Mouse (Mus musculus): ENCODE measurements around the gene BC049352.
A peak's percentile ranks its signal among the peaks of the same experiment; 100 is the strongest.

BC049352 gene

DNA sequence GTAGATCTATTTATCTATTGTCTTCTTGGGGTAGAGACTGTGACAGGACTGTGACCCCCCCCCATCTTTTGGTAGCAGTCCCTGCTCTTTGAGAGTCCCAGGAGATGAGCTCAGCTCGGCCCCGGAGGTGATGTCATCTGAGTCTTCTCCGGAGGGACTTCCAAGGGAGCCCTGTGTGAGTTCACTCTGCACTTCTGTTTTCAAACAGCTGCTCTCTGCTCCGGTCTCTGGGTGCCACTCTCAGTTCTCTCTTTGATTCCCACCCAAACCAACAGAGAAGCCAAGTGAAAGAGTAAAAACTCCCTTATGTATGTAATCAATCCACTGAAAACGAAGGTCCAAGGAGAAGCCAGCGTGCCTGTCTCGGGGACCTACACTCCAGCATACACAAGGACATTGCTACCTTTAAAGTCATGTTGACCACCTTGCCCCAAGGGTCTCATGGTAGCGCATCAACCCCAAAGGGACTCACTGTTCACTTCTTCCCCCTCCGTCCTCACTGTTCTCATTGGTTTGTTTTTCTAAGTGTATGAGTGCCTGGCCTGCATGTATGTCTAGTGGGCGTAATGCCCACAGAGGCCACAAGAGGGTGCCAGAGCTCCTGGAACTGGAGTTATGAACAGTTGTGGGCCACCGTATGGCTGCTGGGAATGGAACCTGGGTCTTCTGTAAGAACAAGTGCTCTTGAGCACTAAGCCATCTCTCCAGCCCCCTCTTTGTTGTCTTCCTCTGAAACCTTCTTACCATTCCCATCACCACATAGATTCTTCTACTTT, 117.6 kb downstream of the BC049352 start:
- DNase-seq (ENCODE audit: inconsistent ontology term), result peak; percentile 16
